Mouse (Mus musculus) liver, postnatal 0 days (tissue): ENCODE data around the gene Ston1.

Experiments
- CTCF ChIP-seq: sonication (generic); IDR thresholded peaks from 2 replicates; pipeline ENCODE4 v1.5.1; 2016; ENCODE audit warnings: antibody characterized with exemption, low read depth
- EP300 ChIP-seq: IDR thresholded peaks from 2 replicates; pipeline ENCODE4 v1.6.1; 2016; ENCODE audit warnings: antibody characterized with exemption, low read depth, mild to moderate bottlenecking

GRCm38 (mm10) chr17:88583411-88583810 lies 14.1 kb upstream of the Ston1 start:
- TF ChIP-seq CTCF (no peak), EP300 (no peak)
